Mouse (Mus musculus): Measurements from ENCODE around the gene Trim69. TPM values are rescaled to one million over a fixed set of nuclear protein-coding genes. Genes with fewer than 3 reads are reported as not detected.

Gene Trim69
- total and polyA plus RNA-seq, 3 experiments: not detected

- DNase-seq: no peak
These were observed 6.7 kb upstream of the Trim69 start for GRCm38 (mm10) chr2:122153681-122154365.

GRCm38 (mm10) chr2:122154479-122154878, 6.0 kb upstream of the Trim69 start:
- DNase-seq: no peak

GRCm38 (mm10) chr2:122155292-122155691, 5.2 kb upstream of the Trim69 start:
- DNase-seq: no peak

GRCm38 (mm10) chr2:122156051-122156700, 4.3 kb upstream of the Trim69 start:
- no peak for DNase-seq

GRCm38 (mm10) chr2:122157561-122157960, 2.9 kb upstream of the Trim69 start:
- no peak for DNase-seq

- DNase-seq: no peak
These were observed 2.1 kb upstream of the Trim69 start for GRCm38 (mm10) chr2:122158362-122158802.

- no peak for DNase-seq
These were observed 833 bp upstream of the Trim69 start for GRCm38 (mm10) chr2:122159667-122160066.

GRCm38 (mm10) chr2:122161542-122161941, 1.0 kb downstream of the Trim69 start:
- no peak for DNase-seq

- no peak for DNase-seq
These were observed 2.0 kb downstream of the Trim69 start for GRCm38 (mm10) chr2:122162529-122162928.

- no peak for DNase-seq
These were observed 3.1 kb downstream of the Trim69 start for GRCm38 (mm10) chr2:122163430-122164195.

GRCm38 (mm10) chr2:122164293-122164692, 3.8 kb downstream of the Trim69 start:
- no peak for DNase-seq

GRCm38 (mm10) chr2:122171292-122171691, 10.8 kb downstream of the Trim69 start:
- DNase-seq: no peak

GRCm38 (mm10) chr2:122172188-122172587, 11.7 kb downstream of the Trim69 start:
- no peak for DNase-seq

GRCm38 (mm10) chr2:122180051-122180822, 19.7 kb downstream of the Trim69 start:
- no peak for DNase-seq

- no peak for DNase-seq
These were observed 24.6 kb downstream of the Trim69 start for GRCm38 (mm10) chr2:122185086-122185485.

- DNase-seq: no peak
These were observed 25.6 kb downstream of the Trim69 start, which contains the start of the genes Patl2 and Terb2 for GRCm38 (mm10) chr2:122186106-122186505. TSS of gene Patl2 (minus strand) at chr2:122186189. TSS of gene Terb2 (plus strand) at chr2:122186272.

- no peak for DNase-seq
These were observed 26.3 kb downstream of the Trim69 start for GRCm38 (mm10) chr2:122186751-122187150.

GRCm38 (mm10) chr2:122191849-122192248, 31.3 kb downstream of the Trim69 start:
- no peak for DNase-seq

GRCm38 (mm10) chr2:122194509-122194929, 34.0 kb downstream of the Trim69 start:
- DNase-seq: no peak

GRCm38 (mm10) chr2:122201501-122201900, 41.0 kb downstream of the Trim69 start:
- peak; percentile 40 for DNase-seq

GRCm38 (mm10) chr2:122206440-122207107, 46.1 kb downstream of the Trim69 start:
- DNase-seq: no peak

Measured in adrenal gland, adult 2 months (tissue).